Mouse (Mus musculus) liver, adult 2 months (tissue): ENCODE data around the gene Acer3. TPM values are rescaled to one million over a fixed set of nuclear protein-coding genes. Genes with fewer than 3 reads are reported as not detected.
"Not testable (repeated sequence)": the region's sequence is repeated elsewhere in the genome, so short reads cannot be mapped to it uniquely, and the experiment has no call there.

Experiments
- DNase-seq: peaks from one replicate; pipeline ENCODE4 v3.0.0-alpha.2; 2011; ENCODE audit warnings: low read depth, low spot score; ENCODE audit errors: extremely low read depth
- H3K27ac ChIP-seq: fragments of 200-500 bp; replicated peaks from 2 replicates; pipeline ENCODE4 v1.5.1; 2012; ENCODE audit warnings: low read depth, mild to moderate bottlenecking, control low read depth, inconsistent platforms, low read length; ENCODE audit not compliant: insufficient read depth
- H3K27me3 ChIP-seq: fragments of 200-500 bp; 2 replicates; pipeline ENCODE4 v1.6.1; 2012; ENCODE audit warnings: mild to moderate bottlenecking, moderate library complexity, low read length, inconsistent platforms; ENCODE audit not compliant: control insufficient read depth, insufficient read depth
- H3K36me3 ChIP-seq: fragments of 200-500 bp; 2 replicates; pipeline ENCODE4 v1.6.1; 2012; ENCODE audit warnings: low read length, inconsistent platforms; ENCODE audit not compliant: control insufficient read depth, insufficient read depth
- H3K4me1 ChIP-seq: fragments of 200-500 bp; 2 replicates; pipeline ENCODE4 v1.6.1; 2011; ENCODE audit warnings: low read length; ENCODE audit not compliant: control insufficient read depth, insufficient read depth
- H3K4me3 ChIP-seq: fragments of 200-500 bp; 2 replicates; pipeline ENCODE4 v1.5.1; 2011; ENCODE audit warnings: low read depth, mild to moderate bottlenecking, control low read depth, low read length, moderate library complexity; ENCODE audit not compliant: insufficient read depth
- H3K79me2 ChIP-seq: fragments of 200-500 bp; 2 replicates; pipeline ENCODE4 v1.6.1; 2012; ENCODE audit warnings: inconsistent platforms, mild to moderate bottlenecking, low read length, moderate library complexity; ENCODE audit not compliant: control insufficient read depth, insufficient read depth
- H3K9ac ChIP-seq: fragments of 200-500 bp; 2 replicates; pipeline ENCODE4 v1.6.1; 2012; ENCODE audit warnings: low read depth, mild to moderate bottlenecking, control low read depth, inconsistent platforms, low read length
- CTCF ChIP-seq: fragments of 200-500 bp; IDR thresholded peaks from 2 replicates; pipeline ENCODE4 v1.5.1; 2011; ENCODE audit warnings: low read depth, low read length, control low read depth
- POLR2A ChIP-seq: fragments of 200-500 bp; IDR thresholded peaks from 2 replicates; pipeline ENCODE4 v1.6.1; 2011; ENCODE audit warnings: low read length, control low read depth; ENCODE audit not compliant: insufficient read depth; ENCODE audit errors: extremely low read depth
- WGBS: fragments of 180-500 bp; shearing (Covaris S2); methylation state at CpG from one replicate; pipeline ENCODE4 v1.1.7; 2018; 5-methylcytosine and 5-hydroxymethylcytosine counted together
- polyA plus RNA-seq: library from polyadenylated mRNA; depleted of rRNA; stranded (reverse); fragments of >200 nt; gene quantifications from 2 replicates; pipeline ENCODE4 v1.2.3, GENCODE M21; 2012
- total RNA-seq: library from RNA; depleted of rRNA; stranded (reverse); fragments of >200 nt; gene quantifications from 2 replicates; pipeline ENCODE4 v1.2.3, GENCODE M21; 2014

The Acer3 gene
- total and polyA plus RNA-seq, 2 experiments: 7.4 to 19.7 TPM

DNA sequence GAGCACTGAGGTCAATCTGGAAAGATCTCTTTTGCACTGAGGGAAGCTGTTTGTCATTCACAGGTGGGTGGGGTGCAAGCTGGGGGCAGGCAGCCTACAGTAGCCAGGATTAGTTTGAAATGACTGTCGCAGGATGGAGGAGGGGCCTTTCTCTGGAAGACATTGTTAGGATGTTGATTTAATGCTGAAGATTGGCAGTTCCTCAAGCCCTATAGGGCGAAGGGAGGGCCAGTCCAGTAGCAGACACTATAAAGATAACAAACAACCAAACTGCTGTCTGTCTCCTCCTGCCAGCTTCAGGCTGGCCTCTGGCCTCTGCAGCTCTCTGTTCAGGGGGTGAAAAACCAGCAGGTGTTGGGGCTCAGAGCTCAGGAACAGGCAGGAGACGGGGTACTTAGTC, 131.3 kb downstream of the Acer3 start:
- Histone ChIP-seq H3K4me3 (no peak overlapping the region), H3K27me3 (peaks cover 12% of the 10 kb centered on the region), H3K4me1 (peaks cover 5% of the 10 kb centered on the region), H3K36me3 (no peaks in the 10 kb centered on the region), H3K27ac (no peak overlapping the region), H3K79me2 (no peaks in the 10 kb centered on the region), H3K9ac (no peak overlapping the region)
- DNase-seq: no peak
- 72% methylated on average over 3 of the region's 3 CpGs for WGBS
- TF ChIP-seq POLR2A: no peak
- no peak for TF ChIP-seq CTCF

DNA sequence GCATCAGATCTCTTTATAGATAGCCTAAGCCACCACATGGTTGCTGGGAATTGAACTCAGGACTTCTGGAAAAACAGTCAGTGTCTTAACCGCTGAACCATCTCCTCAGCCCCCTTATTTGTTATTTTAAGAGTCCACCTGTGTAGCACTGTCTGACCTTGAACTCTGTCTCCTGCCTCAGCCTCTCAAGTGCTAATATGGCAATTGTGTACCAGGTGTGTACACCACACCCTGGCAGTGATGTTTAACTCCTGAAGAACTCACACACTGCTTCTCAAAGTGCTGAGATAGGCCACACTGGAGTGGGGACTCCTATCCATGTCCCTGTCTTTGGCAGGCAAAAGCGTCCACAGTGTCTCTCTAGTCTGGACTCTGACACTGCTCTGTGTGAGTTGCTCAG, 132.3 kb downstream of the Acer3 start:
- 90% methylated on average over 2 of the region's 2 CpGs for WGBS
- no peak overlapping the region for H3K27ac ChIP-seq
- TF ChIP-seq CTCF (no peak), POLR2A (no peak)
- no peak for DNase-seq
- peaks cover under 1% of the 10 kb centered on the region for H3K4me1 ChIP-seq
- no peak overlapping the region for H3K4me3 ChIP-seq
- no peak overlapping the region for H3K9ac ChIP-seq
- H3K36me3 ChIP-seq: no peaks in the 10 kb centered on the region
- no peaks in the 10 kb centered on the region for H3K79me2 ChIP-seq
- H3K27me3 ChIP-seq: peaks cover 3% of the 10 kb centered on the region; the same call in 1 of the 2 replicates

- no peak for TF ChIP-seq CTCF
- TF ChIP-seq POLR2A: no peak
Observed at GRCm38 (mm10) chr7:98188238-98188637, 132.8 kb downstream of the Acer3 start.

DNA sequence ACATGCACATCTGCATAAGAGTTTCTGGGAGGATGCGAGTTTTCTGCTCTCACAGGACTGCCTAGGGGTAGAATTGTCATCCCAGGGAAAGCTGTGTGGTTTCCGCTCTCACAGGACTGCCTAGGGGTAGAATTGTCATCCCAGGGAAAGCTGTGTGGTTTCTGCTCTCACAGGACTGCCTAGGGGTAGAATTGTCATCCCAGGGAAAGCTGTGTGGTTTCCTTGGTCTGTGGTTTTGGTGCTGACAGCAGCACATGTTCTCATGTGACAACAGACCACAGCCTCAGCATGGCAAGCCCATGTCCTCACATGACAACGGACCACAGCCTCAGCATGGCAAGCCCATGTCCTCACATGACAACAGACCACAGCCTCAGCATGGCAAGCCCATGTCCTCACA, 133.7 kb downstream of the Acer3 start:
- H3K36me3 ChIP-seq, H3K4me1 ChIP-seq, H3K9ac ChIP-seq, H3K27ac ChIP-seq, DNase-seq, H3K27me3 ChIP-seq, H3K79me2 ChIP-seq, H3K4me3 ChIP-seq: not testable (repeated sequence)
- WGBS: 93% methylated on average over 3 of the region's 3 CpGs

More at GRCm38 (mm10) chr7:98188238-98188637, 132.8 kb downstream of the Acer3 start:
- no peak for DNase-seq
- H3K27ac ChIP-seq: no peak overlapping the region
- H3K4me1 ChIP-seq: no peaks in the 10 kb centered on the region; the same call in 1 of the 2 replicates
- no peaks in the 10 kb centered on the region for H3K27me3 ChIP-seq
- 97% methylated on average over 2 of the region's 2 CpGs for WGBS
- no peak overlapping the region for H3K9ac ChIP-seq
- no peaks in the 10 kb centered on the region for H3K79me2 ChIP-seq
- no peak overlapping the region for H3K4me3 ChIP-seq
- H3K36me3 ChIP-seq: no peaks in the 10 kb centered on the region

DNA sequence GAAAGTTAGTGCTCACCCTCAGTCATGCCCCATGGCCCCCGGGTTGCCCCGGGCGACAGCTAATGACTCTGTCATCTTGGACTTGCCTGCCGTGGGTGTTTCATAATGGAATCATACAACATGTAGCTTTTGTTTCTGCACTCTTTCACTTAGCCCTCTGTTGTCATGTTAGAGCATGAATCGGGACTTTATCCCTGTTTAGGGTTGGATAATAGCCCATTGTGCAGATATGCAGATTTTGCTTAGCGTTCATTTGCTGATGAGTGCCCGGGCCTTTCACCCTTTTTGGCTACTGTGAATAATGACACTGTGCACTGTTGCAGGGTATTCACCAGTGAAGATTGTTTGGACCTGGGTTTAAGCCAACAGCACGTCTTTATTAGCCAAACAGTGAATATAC, 134.4 kb downstream of the Acer3 start:
- Histone ChIP-seq H3K79me2 (no peaks in the 10 kb centered on the region), H3K4me3 (no peak overlapping the region), H3K9ac (no peak overlapping the region), H3K36me3 (no peaks in the 10 kb centered on the region), H3K27me3 (no peaks in the 10 kb centered on the region), H3K4me1 (no peaks in the 10 kb centered on the region), H3K27ac (no peak overlapping the region)
- WGBS: 88% methylated on average over 8 of the region's 8 CpGs
- no peak for TF ChIP-seq POLR2A
- no peak for TF ChIP-seq CTCF
- no peak for DNase-seq

DNA sequence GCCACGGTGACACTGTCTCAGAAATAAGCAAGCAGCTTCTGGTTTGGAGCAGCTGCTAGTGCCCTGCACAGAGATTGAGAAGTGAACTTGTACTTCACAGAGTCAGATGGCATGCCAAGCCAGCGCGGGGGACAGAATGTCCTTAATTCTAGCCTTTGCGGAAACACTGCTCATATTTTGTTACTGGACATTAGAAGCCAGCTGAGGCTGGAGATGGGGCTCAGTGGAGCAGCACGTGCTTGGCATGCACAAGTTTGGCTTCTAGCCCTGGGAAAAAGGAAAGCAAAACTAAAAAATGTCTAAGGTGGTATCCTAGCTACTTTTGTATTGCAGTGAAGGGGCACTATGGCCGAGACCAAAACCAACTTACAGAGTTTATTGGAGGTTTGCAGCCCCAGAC, 135.7 kb downstream of the Acer3 start:
- H3K4me3 ChIP-seq: no peak overlapping the region
- peak; percentile 16 for DNase-seq
- TF ChIP-seq POLR2A (no peak), CTCF (no peak)
- WGBS: 66% methylated on average over 6 of the region's 6 CpGs
- no peak overlapping the region for H3K9ac ChIP-seq
- H3K27ac ChIP-seq: no peak overlapping the region
- H3K27me3 ChIP-seq: no peaks in the 10 kb centered on the region
- no peaks in the 10 kb centered on the region for H3K79me2 ChIP-seq
- no peaks in the 10 kb centered on the region for H3K4me1 ChIP-seq
- no peaks in the 10 kb centered on the region for H3K36me3 ChIP-seq
